Mouse (Mus musculus) splenic B cell, adult 2 months (primary cell): ENCODE results near the gene Maff.

Experiments
- DNase-seq: peaks from one replicate; pipeline ENCODE4 v3.0.0-alpha.2; 2011; ENCODE audit warnings: low read depth, low spot score
- H3K27me3 ChIP-seq: 2 replicates; pipeline ENCODE4 v1.6.1; 2012; ENCODE audit warnings: mild to moderate bottlenecking, low read length, moderate library complexity, mixed read lengths; ENCODE audit not compliant: control insufficient read depth, poor library complexity, insufficient read depth, severe bottlenecking
- H3K36me3 ChIP-seq: 2 replicates; pipeline ENCODE4 v1.6.1; 2012; ENCODE audit warnings: mild to moderate bottlenecking, low read length, moderate library complexity, mixed read lengths; ENCODE audit not compliant: control insufficient read depth, poor library complexity, insufficient read depth, severe bottlenecking

The Maff gene

DNA sequence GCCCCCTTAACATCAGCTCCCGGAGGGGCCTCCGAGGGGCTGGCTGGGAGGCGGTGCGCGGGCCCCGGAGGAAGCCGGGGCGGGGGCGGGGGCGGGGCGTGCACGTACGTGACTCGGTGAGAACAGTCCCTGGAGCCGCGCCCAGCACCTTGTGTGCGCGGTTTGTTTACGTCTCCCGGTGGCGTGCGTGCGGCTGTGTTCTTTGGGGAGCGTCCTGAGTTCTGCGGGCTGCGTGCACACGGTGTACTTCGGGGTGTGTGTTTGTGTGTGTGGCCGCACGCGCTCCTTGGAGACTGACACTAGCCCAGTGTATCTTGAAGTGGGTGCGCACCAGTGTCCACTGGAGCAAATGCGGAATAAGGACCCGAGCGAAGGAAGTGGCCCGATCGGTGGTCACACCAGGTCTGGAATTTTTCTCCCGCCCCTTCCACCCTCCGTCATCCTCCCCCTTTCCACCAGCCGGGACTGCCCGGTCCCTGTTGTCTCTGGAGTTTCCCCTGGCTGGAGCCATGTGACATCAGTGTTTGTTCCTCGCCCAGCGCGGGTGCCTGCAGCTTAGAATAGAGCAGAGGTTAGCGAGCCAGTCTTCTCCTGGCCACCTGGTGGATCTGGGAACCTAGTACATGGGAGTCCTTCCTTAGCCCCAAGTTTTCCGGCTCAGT lies 1.6 kb downstream of the Maff start:
- DNase-seq, result peak; percentile 87
- Histone ChIP-seq H3K36me3 (no peaks in the 10 kb centered on the region), H3K27me3 (no peaks in the 10 kb centered on the region)

DNA sequence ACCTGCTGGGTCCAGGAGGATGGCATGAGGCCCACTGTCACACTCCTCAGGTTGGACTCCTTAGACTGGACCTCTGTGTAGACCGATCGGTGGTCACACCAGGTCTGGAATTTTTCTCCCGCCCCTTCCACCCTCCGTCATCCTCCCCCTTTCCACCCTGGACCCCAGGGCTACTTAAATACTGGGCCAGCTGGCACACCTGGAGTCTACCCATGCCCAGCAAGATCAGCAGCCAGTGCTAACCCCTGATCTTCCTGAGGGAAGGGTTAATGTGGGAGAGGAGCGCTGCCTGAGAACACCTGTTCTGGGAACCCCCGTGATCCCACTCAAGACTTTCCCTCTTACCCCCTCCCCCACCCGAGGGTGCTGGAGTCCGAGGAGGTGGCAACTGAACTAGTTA lies 2.2 kb downstream of the Maff start:
- Histone ChIP-seq H3K36me3 (no peaks in the 10 kb centered on the region), H3K27me3 (no peaks in the 10 kb centered on the region)
- DNase-seq, result no peak

DNA sequence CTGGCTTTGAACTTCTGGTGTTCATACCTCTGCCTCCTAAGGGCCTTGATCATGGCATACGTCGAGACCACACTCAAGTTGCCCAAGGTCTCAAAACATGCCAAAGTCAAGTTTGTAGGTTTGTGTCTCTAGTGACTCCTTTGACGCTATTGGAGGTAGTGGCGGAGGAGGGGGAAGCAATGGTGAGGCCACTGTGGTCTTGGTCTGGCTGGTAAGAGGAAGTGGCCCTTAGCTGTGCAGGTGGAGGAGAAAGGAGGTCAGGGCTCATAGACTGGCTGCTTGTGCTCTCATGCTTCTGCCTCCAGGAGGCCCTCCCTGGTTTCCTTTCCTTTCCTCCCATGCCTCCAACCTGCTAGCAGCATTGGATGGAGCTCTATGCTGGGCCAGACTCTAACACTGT lies 4.4 kb downstream of the Maff start:
- no peaks in the 10 kb centered on the region for H3K36me3 ChIP-seq
- no peaks in the 10 kb centered on the region for H3K27me3 ChIP-seq
- peak; percentile 74 for DNase-seq

DNA sequence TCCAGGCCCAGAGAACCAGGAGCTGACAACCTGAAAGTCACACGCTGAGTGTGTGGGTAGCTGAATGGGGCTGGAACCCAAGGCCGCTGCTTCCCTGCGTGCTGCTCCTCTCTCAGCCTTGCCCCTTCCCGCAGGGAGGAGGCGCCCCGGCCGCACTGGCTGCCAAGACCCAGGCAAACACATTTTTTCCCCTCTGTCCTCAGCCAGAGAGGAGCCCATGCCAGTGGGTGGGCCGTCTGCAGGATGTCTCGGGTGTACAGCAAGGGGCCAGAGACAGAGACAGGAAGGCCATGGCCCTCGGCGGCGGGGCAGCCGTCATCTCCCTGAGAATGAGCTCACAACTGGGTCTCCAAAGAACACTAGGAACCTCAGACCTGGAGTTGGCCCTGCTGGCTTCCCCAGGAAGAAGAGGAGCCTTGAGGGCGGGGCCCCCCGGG lies 4.9 kb downstream of the Maff start:
- Histone ChIP-seq H3K27me3 (no peaks in the 10 kb centered on the region), H3K36me3 (no peaks in the 10 kb centered on the region)
- no peak for DNase-seq

DNA sequence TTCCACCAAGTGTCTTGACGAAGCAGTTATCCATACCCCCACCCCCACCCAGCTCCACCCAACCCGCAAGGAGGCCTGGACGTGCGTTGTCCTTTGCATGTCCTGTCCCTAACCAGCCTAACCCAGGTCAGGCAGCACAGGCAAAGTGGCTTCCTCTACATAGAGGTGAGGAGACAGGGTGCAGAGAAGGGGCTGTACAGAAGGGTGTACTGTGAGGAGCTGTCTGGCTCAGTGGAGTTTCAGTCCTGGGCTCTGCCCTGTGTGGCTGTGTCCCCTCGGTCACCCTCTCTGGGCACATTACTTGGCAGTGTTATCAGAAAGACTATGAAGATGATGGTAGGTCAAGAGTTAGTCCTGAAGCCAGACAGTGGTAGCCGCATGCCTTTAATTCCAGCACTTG lies 6.1 kb downstream of the Maff start:
- no peak for DNase-seq
- no peaks in the 10 kb centered on the region for H3K36me3 ChIP-seq
- H3K27me3 ChIP-seq, result no peaks in the 10 kb centered on the region

DNA sequence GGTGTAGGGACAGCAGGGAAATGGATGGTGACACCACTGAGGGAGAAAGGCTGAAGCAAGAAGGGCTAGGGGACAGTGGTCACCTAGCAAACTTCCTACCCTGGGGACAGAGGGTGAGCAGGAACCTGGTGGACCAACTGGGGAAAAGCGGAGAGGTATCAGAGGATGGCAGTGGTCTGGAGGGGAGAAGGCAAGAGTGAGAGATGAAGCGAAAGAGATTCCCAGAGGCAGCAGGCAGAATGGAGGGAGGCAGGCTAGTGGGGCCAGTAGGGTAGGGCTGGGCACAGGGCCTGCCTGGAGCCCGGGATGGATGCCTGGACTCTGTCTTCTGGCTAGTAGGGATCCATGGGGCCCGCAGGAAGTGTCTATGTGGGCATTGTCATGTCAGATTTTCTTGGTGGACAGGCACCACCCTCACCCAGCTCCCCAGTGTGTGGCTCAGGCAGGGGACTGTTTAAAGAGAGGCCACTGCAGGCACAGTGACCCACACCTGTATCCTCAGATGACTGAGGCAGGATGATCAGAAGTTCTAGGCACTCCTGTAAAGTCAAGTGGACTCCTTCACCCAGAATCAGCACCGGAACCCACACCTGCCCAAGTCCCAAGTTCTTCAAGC lies 7.4 kb downstream of the Maff start:
- no peaks in the 10 kb centered on the region for H3K36me3 ChIP-seq
- H3K27me3 ChIP-seq, result no peaks in the 10 kb centered on the region
- DNase-seq, result no peak

DNA sequence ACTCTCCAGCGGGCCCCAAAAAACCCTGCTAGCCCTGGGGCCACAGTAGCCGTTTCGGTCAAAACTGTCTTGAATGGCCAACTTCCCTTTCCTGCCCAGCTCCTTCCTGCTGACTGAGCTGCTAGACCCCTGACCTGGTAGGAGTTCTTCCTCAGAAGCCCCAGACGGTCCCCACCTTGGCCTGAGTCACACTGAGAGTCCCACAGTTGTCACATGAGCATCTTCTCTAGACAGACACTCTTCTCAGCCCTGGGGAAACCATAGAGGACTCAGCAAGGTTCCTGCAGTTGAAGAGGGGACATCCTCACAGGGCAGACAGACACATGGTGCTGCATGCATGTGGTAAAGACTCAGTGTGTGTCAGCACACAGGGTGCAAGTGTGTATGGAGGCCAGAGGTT lies 8.2 kb downstream of the Maff start:
- Histone ChIP-seq H3K36me3 (no peaks in the 10 kb centered on the region), H3K27me3 (no peaks in the 10 kb centered on the region)
- DNase-seq, result peak; percentile 28

DNA sequence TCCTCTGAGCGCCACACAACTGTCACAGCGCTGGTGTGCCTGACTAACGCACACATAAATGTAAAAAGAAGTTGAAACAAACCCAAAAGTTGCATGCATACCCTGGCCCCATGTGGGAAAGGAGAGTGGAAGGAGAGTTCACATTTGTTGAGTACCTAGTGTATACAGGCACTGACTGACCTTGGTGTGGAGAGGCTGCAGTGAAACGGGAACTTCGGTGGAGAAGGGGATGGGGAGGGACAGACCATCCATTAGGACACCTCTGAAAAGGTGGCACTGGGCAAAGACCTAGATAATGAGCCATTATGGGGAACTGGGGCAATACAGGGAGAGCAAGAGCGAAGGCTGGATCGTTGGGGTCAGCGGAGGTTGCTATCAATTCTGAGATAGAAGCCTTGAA lies 10.1 kb downstream of the Maff start:
- H3K27me3 ChIP-seq, result no peaks in the 10 kb centered on the region
- DNase-seq, result no peak
- H3K36me3 ChIP-seq, result no peaks in the 10 kb centered on the region

DNA sequence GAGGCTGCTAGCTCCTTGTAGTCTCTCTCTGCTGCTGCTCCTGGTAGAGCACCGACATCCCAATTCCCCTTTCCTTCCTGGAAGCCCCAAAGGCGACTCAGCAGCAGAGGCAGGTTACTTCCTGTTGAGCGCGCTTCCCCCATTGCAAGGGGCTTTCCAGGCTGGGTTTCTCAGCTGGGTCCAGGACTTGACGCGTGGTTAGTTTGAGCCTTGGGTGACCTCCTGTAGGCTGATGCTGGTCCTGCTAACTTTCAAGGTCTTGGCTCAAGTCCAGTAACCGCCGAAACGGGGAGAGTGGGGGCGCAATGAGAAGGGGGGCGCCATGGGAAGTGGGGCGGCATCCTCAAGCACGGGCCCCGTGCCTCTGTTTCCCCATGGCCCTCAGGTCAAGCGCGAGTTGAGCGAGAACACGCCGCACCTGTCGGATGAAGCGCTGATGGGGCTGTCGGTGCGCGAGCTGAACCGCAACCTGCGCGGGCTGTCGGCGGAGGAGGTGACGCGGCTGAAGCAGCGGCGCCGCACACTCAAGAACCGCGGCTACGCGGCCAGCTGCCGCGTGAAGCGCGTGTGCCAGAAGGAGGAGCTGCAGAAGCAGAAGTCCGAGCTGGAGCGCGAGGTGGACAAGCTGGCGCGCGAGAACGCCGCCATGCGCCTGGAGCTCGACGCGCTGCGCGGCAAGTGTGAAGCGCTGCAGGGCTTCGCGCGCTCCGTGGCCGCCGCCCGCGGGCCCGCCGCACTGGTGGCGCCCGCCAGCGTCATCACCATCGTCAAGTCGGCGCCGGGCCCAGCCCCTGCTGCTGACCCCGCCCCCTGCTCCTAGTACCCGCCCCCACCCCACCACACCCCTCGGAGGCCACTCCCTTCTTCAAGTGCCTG lies 10.9 kb downstream of the Maff start:
- Histone ChIP-seq H3K27me3 (no peaks in the 10 kb centered on the region), H3K36me3 (peaks cover 2% of the 10 kb centered on the region; the same call in 1 of the 2 replicates)
- peak; percentile 79 for DNase-seq

DNA sequence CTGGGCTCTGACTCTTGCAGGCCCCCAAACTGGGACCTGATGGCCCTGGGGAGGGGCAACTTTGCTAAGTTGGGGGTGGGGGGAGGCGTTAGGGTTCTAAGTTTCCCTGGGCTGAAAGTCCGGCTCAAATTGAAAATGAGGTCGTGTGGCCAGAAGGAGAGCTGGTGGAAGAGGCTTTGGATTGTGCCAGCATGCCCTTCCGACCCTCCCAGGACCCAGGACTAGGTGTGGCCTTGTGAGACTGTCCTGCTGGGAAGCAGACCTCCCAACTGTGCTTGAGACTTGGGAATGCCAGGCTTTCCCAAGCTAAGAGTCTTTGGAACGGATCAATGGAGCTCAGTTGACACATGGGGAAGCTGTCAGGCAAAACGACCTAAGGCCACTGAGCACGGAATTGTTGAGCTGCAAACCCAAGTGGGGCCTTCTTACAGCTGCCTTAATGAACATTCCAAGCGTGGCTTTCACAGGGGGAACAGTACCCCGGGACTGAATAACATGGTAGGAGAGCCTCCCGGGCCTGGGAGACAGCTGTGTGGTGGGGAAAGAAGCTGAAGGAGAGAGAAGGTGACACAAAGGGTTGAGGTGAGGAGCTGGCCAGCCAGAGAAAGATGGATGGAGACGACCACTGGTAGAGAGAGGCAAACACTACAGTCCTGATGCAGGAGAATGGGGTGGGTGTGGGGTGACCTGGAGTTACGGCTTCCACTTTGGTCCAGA lies 11.7 kb downstream of the Maff start:
- Histone ChIP-seq H3K36me3 (peaks cover 2% of the 10 kb centered on the region; the same call in 1 of the 2 replicates), H3K27me3 (no peaks in the 10 kb centered on the region)
- DNase-seq, result no peak

DNA sequence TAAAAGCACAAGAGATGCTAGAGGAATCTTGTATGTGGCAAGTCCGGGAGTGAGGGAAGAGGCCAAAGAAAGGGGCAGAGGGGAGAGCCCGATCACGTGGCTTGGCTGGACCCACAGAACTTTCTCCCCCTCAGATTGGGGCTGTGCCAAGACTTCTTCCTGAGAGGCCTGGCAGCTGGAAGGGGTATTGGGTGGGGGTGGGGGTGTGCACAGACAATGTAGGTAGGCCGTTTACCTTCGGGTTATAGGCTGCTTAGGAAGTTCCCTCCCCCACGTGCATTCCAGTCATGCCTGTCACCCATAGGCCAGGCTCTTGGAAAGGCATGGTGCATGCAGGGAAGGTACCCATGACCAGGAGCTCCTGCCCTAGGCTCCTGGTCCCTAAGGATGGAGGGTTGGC lies 13.5 kb downstream of the Maff start:
- peaks cover 7% of the 10 kb centered on the region; the same call in 1 of the 2 replicates for H3K36me3 ChIP-seq
- no peaks in the 10 kb centered on the region for H3K27me3 ChIP-seq
- DNase-seq, result no peak

DNA sequence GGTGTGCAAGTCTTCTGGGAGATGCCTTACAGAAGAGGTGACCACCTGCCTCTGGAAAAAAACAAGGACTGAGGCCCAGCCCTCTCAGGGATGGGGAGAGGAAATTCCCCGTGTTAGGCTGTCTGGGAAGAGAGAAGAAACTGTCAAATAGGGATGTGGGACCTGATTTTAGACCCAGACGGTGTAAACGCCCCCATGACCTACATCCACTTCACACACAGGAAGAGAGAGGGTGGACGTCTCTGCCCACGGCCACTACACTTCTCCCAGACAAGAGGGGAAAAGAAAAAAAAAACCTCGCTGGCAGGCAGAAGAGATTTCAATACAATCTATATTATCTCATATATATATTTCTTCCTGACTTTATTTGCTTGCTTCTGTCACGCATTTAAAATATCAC lies 13.9 kb downstream of the Maff start:
- Histone ChIP-seq H3K27me3 (no peaks in the 10 kb centered on the region), H3K36me3 (peaks cover 7% of the 10 kb centered on the region; the same call in 1 of the 2 replicates)
- no peak for DNase-seq

DNA sequence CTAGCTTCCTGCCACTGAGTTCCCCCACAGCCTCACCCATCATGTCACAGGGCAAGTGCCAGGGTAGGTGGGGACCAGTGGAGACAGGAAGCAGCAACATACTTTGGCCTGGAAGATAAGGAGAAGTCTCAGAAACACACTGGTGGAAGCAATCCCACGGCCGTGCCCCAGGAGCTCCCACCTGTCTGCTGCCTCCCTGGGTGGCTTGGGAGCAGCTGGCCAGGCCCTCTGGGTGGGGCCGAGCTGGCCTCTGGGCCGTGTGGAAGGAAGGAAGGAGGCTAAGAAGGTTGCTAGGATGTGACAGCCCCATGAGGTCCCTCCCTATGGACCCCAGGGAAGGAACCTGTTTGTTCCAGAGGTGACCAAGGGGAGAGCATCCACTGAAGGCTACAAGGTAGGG lies 14.6 kb downstream of the Maff start:
- DNase-seq, result no peak
- Histone ChIP-seq H3K27me3 (no peaks in the 10 kb centered on the region), H3K36me3 (peaks cover 7% of the 10 kb centered on the region; the same call in 1 of the 2 replicates)

DNA sequence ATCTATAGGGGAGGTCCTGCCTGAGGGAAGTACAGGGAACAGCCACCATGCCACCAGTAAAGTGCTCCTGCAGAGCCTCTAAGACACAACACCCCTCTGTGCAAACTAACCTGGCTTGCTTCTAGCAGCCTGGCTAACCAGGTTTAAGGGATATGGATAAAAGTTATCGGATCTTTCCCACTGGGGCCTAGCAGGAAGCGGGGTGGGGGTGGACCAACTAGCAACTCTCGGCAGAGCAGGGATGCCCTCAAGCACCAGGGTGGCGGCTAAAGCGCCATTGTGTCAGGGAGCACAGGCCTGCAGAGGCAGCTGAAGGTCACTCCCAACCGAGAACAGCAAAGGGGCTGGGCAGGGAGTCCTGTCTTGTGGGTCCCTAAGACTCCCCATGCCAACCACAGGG lies 17.7 kb downstream of the Maff start:
- no peaks in the 10 kb centered on the region for H3K27me3 ChIP-seq
- peaks cover 7% of the 10 kb centered on the region for H3K36me3 ChIP-seq
- no peak for DNase-seq
